Mouse (Mus musculus): ENCODE measurements around the gene Mdga2.

DNA sequence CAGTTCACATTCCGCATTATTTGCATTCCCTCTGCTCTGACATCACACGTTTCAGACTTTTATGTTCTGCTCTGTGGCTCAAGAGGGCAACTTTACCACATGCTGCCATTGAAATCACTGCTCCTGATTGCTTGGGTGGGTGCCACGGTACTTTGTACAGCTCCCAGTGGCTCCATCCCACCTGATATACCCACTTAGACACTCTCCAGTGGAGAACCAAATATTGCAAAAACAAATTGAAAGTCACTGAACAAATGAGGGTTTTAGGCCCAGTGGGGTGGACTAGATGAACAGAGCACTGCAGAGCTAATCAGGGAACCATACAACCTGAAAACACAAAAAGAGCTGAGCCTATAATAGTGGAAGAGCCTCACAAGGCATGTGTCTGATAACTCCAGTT, 268.2 kb downstream of the Mdga2 start:
- no peak for TF ChIP-seq CTCF (IDR thresholded peaks at IDR 0.05; ENCODE audit: control insufficient read depth, insufficient read depth, low read length)
- no peak for TF ChIP-seq POLR2A (IDR thresholded peaks at IDR 0.05; ENCODE audit: borderline replicate concordance, control insufficient read depth, low read depth, low read length)

All from bone marrow, adult 2 months (tissue).